Comparison of ENCODE assay signal across 15 mouse cellular contexts in the genomic region with DNA sequence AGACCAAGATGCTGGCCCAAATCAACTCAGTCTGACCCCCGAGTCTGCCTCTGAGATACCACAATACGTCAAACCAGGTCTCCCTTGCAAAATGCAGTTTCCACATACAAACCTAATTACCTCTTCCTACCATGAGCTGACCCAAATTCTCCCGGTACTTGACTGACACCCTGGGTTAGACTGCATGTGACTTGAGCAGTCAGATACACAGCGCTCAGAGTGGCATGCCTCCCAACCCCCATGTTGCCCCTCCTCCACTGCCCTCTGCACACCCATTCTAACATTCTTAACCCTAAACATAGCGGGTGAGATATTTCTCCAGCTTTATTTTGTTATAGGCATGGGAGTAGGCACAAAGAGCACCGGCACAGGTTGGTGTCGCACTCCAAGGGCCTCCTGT. TPM values are rescaled to one million over a fixed set of nuclear protein-coding genes. Genes with fewer than 3 reads are reported as not detected.
A peak's percentile ranks its signal among the peaks of the same experiment; 100 is the strongest.
DNase-seq lines count a peak whose midpoint lies in the region; ATAC-seq and TF ChIP-seq lines count a peak whose summit lies in the region.
"Had no signal": no experiment of that assay in that cellular context is flagged by ENCODE, and none has a peak within 500 bp of the region (broad histone marks: within the 10 kb centered on the region; RNA-seq: fewer than 3 reads in every experiment).

No protein-coding gene starts in this region.

- H3K36me3 ChIP-seq in intestine, postnatal 0 days (ENCODE audit: control insufficient read depth, insufficient read depth) = no peaks in the 10 kb centered on the region; the same call in 1 of the 2 replicates
- H3K36me3 ChIP-seq in intestine, embryonic 15.5 days = no peaks in the 10 kb centered on the region
- no peaks in the 10 kb centered on the region for H3K36me3 ChIP-seq in limb, embryonic 10.5 days
- H3K36me3 ChIP-seq in liver, embryonic 16.5 days (ENCODE audit: control insufficient read depth, insufficient read depth) = no peaks in the 10 kb centered on the region
- H3K36me3 ChIP-seq: heart, embryonic 13.5 days; midbrain, embryonic 13.5 days; neural tube, embryonic 13.5 days; stomach, embryonic 15.5 days had no signal

- no peak overlapping the region for H3K4me2 ChIP-seq in intestine, postnatal 0 days (replicated peaks; ENCODE audit: low read depth)
- H3K4me2 ChIP-seq in intestine, embryonic 15.5 days (replicated peaks) = no peak overlapping the region
- H3K4me2 ChIP-seq in liver, embryonic 16.5 days (ENCODE audit: low read depth, low read length) = no peak overlapping the region
- H3K4me2 ChIP-seq: heart, embryonic 13.5 days; midbrain, embryonic 13.5 days; neural tube, embryonic 13.5 days; stomach, embryonic 15.5 days had no signal

- ATAC-seq in intestine, postnatal 0 days = no peak
- ATAC-seq in intestine, embryonic 15.5 days = no peak
- no peak for ATAC-seq in liver, embryonic 16.5 days (ENCODE audit: low read depth)
- ATAC-seq: midbrain, embryonic 13.5 days had no signal

- H3K4me1 ChIP-seq in intestine, postnatal 0 days (replicated peaks; ENCODE audit: control insufficient read depth, insufficient read depth, low read length) = peaks cover 17% of the 10 kb centered on the region; the same call in 1 of the 2 replicates
- H3K4me1 ChIP-seq in intestine, embryonic 15.5 days (replicated peaks) = peaks cover 21% of the 10 kb centered on the region
- peaks cover 29% of the 10 kb centered on the region for H3K4me1 ChIP-seq in limb, embryonic 10.5 days
- peaks cover 25% of the 10 kb centered on the region for H3K4me1 ChIP-seq in liver, embryonic 16.5 days (ENCODE audit: control insufficient read depth, low read depth, low read length)

- no peak overlapping the region for H3K4me3 ChIP-seq in intestine, postnatal 0 days (ENCODE audit: low read depth, low read length)
- H3K4me3 ChIP-seq in intestine, embryonic 15.5 days (replicated peaks) = no peak overlapping the region
- H3K4me3 ChIP-seq in limb, embryonic 10.5 days = no peak overlapping the region
- no peak overlapping the region for H3K4me3 ChIP-seq in liver, embryonic 16.5 days (ENCODE audit: low read depth, low read length)
- H3K4me3 ChIP-seq: heart, embryonic 13.5 days; midbrain, embryonic 13.5 days; neural tube, embryonic 13.5 days; stomach, embryonic 15.5 days had no signal

- H3K9me3 ChIP-seq in intestine, postnatal 0 days (ENCODE audit: control insufficient read depth) = no peaks in the 10 kb centered on the region
- no peaks in the 10 kb centered on the region for H3K9me3 ChIP-seq in intestine, embryonic 15.5 days
- no peaks in the 10 kb centered on the region for H3K9me3 ChIP-seq in limb, embryonic 10.5 days (replicated peaks)
- H3K9me3 ChIP-seq in liver, embryonic 16.5 days (replicated peaks; ENCODE audit: control insufficient read depth, low read length) = no peaks in the 10 kb centered on the region
- H3K9me3 ChIP-seq: heart, embryonic 13.5 days; midbrain, embryonic 13.5 days; neural tube, embryonic 13.5 days; stomach, embryonic 15.5 days had no signal

- H3K27me3 ChIP-seq in intestine, postnatal 0 days (replicated peaks; ENCODE audit: control insufficient read depth, insufficient read depth, low read length) = no peaks in the 10 kb centered on the region
- no peaks in the 10 kb centered on the region for H3K27me3 ChIP-seq in intestine, embryonic 15.5 days (replicated peaks)
- H3K27me3 ChIP-seq in limb, embryonic 10.5 days (ENCODE audit: low read depth, poor library complexity, severe bottlenecking) = no peaks in the 10 kb centered on the region
- H3K27me3 ChIP-seq in liver, embryonic 16.5 days (ENCODE audit: control insufficient read depth, insufficient read depth, low read depth, low read length) = no peaks in the 10 kb centered on the region
- H3K27me3 ChIP-seq: heart, embryonic 13.5 days; midbrain, embryonic 13.5 days; neural tube, embryonic 13.5 days; stomach, embryonic 15.5 days had no signal

- peak; percentile 39 for DNase-seq in adipocyte (ENCODE audit: low spot score)
- no peak for DNase-seq in limb, embryonic 10.5 days (ENCODE audit: low spot score)
- no peak for DNase-seq in adrenal gland, postnatal 14 days
- no peak for DNase-seq in right cerebral cortex, adult 2 months (ENCODE audit: low spot score in 2 of 2)
- DNase-seq: adrenal gland, adult 8-10 months; cerebellum, postnatal 10 days; lung, postnatal 10 days; thymus, adult 2 months had no signal

- WGBS in intestine, postnatal 0 days = 81% methylated on average over 7 of the region's 7 CpGs
- 71% methylated on average over 7 of the region's 7 CpGs for WGBS in intestine, embryonic 15.5 days
- 74% methylated on average over 7 of the region's 7 CpGs for WGBS in limb, embryonic 10.5 days
- 69% methylated on average over 7 of the region's 7 CpGs for WGBS in liver, embryonic 16.5 days (ENCODE audit: insufficient replicate concordance)

- TF ChIP-seq CTCF in intestine, postnatal 0 days (IDR thresholded peaks at IDR 0.05; ENCODE audit: low read depth) = no peak

- H3K27ac ChIP-seq in intestine, postnatal 0 days (ENCODE audit: low read depth, low read length) = peak overlapping the region; percentile 82; the same call in 1 of the 2 replicates
- H3K27ac ChIP-seq in intestine, embryonic 15.5 days = no peak overlapping the region
- peak overlapping the region; percentile 58 for H3K27ac ChIP-seq in limb, embryonic 10.5 days
- H3K27ac ChIP-seq in liver, embryonic 16.5 days (ENCODE audit: low read length) = peak overlapping the region; percentile 3; the same call in 1 of the 2 replicates
- H3K27ac ChIP-seq: midbrain, embryonic 13.5 days; neural tube, embryonic 13.5 days had no signal

- no peak overlapping the region for H3K9ac ChIP-seq in intestine, postnatal 0 days (ENCODE audit: low read depth, low read length)
- no peak overlapping the region for H3K9ac ChIP-seq in intestine, embryonic 15.5 days
- no peak overlapping the region for H3K9ac ChIP-seq in liver, embryonic 16.5 days (ENCODE audit: low read depth, low read length)
- H3K9ac ChIP-seq: midbrain, embryonic 13.5 days; neural tube, embryonic 13.5 days; stomach, embryonic 15.5 days had no signal

RNA-seq across cellular contexts. Expression of gene Tex2, which starts 55.8 kb away (rescaled TPM):
- polyA plus RNA-seq in intestine, postnatal 0 days (2015; fragmentation: Nextera tagmentation; extraction: Ambion mirVana) = 17.1 and 19.3 TPM in 2 replicates
- 10.4 and 11.1 TPM in 2 replicates for polyA plus RNA-seq in intestine, embryonic 15.5 days (2015; fragmentation: Nextera tagmentation; extraction: Ambion mirVana)
- 6.9 and 7.2 TPM in 2 replicates for polyA plus RNA-seq in limb, embryonic 10.5 days (2016; fragmentation: Nextera tagmentation; extraction: Ambion mirVana)
- 10.6 and 12.2 TPM in 2 replicates for polyA plus RNA-seq in liver, embryonic 16.5 days (2015; fragmentation: Nextera tagmentation; extraction: Ambion mirVana)
- 40.4 and 44.8 TPM in 2 replicates for total RNA-seq in adrenal gland, postnatal 14 days (2021)
